Mouse (Mus musculus): Measurements from ENCODE around the gene Prkca.

DNA sequence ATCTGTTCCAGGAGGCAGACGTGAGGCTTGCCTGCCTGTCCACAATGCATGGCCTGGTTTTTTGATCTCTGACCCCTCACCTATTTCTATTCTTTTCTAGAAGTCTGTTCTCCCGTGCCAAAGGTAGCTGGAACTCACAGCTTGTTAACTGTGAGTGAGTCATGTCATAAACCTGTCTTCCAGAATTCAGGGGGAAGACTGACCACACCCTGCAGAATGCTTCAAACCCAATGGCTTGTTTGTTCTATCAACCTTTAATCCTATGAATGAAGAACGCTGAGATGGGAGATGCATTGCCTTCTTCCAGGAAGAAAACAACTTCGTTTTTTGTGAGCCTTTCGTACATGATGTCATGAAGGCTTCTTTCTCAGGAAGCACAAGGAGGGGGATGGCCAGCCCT lies 223.0 kb downstream of the Prkca start:
- TF ChIP-seq EP300 (IDR thresholded peaks at IDR 0.05; ENCODE audit: insufficient read depth, low read depth, low read length) (no peak), POLR2A (IDR thresholded peaks at IDR 0.05; ENCODE audit: insufficient read depth, low read length) (no peak), CTCF (IDR thresholded peaks at IDR 0.05; ENCODE audit: low read depth, low read length) (no peak)
